Mouse (Mus musculus) embryo, embryonic 9.5 days (tissue): ENCODE data around the gene Pdzd8.
A peak's percentile ranks its signal among the peaks of the same experiment; 100 is the strongest.

Experiments used
- DNase-seq: peaks from one replicate; pipeline ENCODE4 v3.0.0-alpha.2; 2017; ENCODE audit errors: extremely low spot score

Pdzd8 gene

GRCm38 (mm10) chr19:59345658-59346283 is at the start of gene Pdzd8:
TSS of gene Pdzd8 (minus strand) at chr19:59345780.
- peak; percentile 92 for DNase-seq

GRCm38 (mm10) chr19:59393777-59394441 is 48.3 kb upstream of the Pdzd8 start:
- DNase-seq: no peak

- DNase-seq: peak; percentile 77
These were observed 43.4 kb upstream of the Pdzd8 start for GRCm38 (mm10) chr19:59388847-59389606.

GRCm38 (mm10) chr19:59388399-59388798 is 42.8 kb upstream of the Pdzd8 start:
- DNase-seq: no peak

- no peak for DNase-seq
These were observed 41.6 kb upstream of the Pdzd8 start for GRCm38 (mm10) chr19:59387178-59387577.

- DNase-seq: no peak
These were observed 39.3 kb upstream of the Pdzd8 start for GRCm38 (mm10) chr19:59384582-59385495.

GRCm38 (mm10) chr19:59382416-59382917 is 36.9 kb upstream of the Pdzd8 start:
- DNase-seq: no peak

GRCm38 (mm10) chr19:59379995-59380394 is 34.4 kb upstream of the Pdzd8 start:
- DNase-seq: no peak

- no peak for DNase-seq
These were observed 30.9 kb upstream of the Pdzd8 start for GRCm38 (mm10) chr19:59376481-59376880.

- DNase-seq: no peak
These were observed 29.4 kb upstream of the Pdzd8 start for GRCm38 (mm10) chr19:59374940-59375339.

- no peak for DNase-seq
These were observed 27.3 kb upstream of the Pdzd8 start for GRCm38 (mm10) chr19:59372928-59373327.

GRCm38 (mm10) chr19:59371016-59371415 is 25.4 kb upstream of the Pdzd8 start:
- DNase-seq: no peak

- DNase-seq: no peak
These were observed 22.3 kb upstream of the Pdzd8 start for GRCm38 (mm10) chr19:59367892-59368291.

GRCm38 (mm10) chr19:59366724-59367123 is 21.1 kb upstream of the Pdzd8 start:
- no peak for DNase-seq

GRCm38 (mm10) chr19:59363666-59364065 is 18.1 kb upstream of the Pdzd8 start:
- DNase-seq: no peak

GRCm38 (mm10) chr19:59362646-59363045 is 17.1 kb upstream of the Pdzd8 start:
- DNase-seq: no peak

- DNase-seq: no peak
These were observed 14.9 kb upstream of the Pdzd8 start for GRCm38 (mm10) chr19:59360486-59360896.

GRCm38 (mm10) chr19:59359202-59359601 is 13.6 kb upstream of the Pdzd8 start:
- no peak for DNase-seq

- no peak for DNase-seq
These were observed 12.3 kb upstream of the Pdzd8 start for GRCm38 (mm10) chr19:59357878-59358277.

- no peak for DNase-seq
These were observed 11.4 kb upstream of the Pdzd8 start for GRCm38 (mm10) chr19:59356843-59357595.

- no peak for DNase-seq
These were observed 10.8 kb upstream of the Pdzd8 start for GRCm38 (mm10) chr19:59356388-59356787.
